Mouse (Mus musculus) embryo, embryonic 10.5 days (tissue): ENCODE measurements around the gene Tssk1.

ENCODE experiments used
- DNase-seq: peaks from one replicate; pipeline ENCODE4 v3.0.0-alpha.2; 2015; ENCODE audit warnings: low spot score

Tssk1 gene

GRCm38 (mm10) chr16:17945081-17945831, 51.2 kb downstream of the Tssk1 start:
- no peak for DNase-seq
